Comparison of ENCODE assay signal across 9 mouse cellular contexts in genomic region chr4:12571881-12572280, GRCm38 (mm10).
A peak's percentile ranks its signal among the peaks of the same experiment; 100 is the strongest.
DNase-seq lines count a peak whose midpoint lies in the region; ATAC-seq and TF ChIP-seq lines count a peak whose summit lies in the region.
"Had no signal": no experiment of that assay in that cellular context is flagged by ENCODE, and none has a peak within 500 bp of the region (broad histone marks: within the 10 kb centered on the region; RNA-seq: fewer than 3 reads in every experiment).

No protein-coding gene starts in this region.

- no peaks in the 10 kb centered on the region for H3K9me3 ChIP-seq in midbrain, postnatal 0 days (ENCODE audit: low read length)
- H3K9me3 ChIP-seq in midbrain, embryonic 10.5 days (replicated peaks): no peaks in the 10 kb centered on the region
- H3K9me3 ChIP-seq: G1E had no signal

- DNase-seq in gastrocnemius, postnatal 10 days: peak; percentile 6
- DNase-seq in gastrocnemius, postnatal 25 days: no peak
- no peak for DNase-seq in midbrain, postnatal 0 days (ENCODE audit: low spot score)
- DNase-seq in midbrain, embryonic 10.5 days (ENCODE audit: low spot score): no peak
- peak; percentile 30 for DNase-seq in brain, adult 2 months (ENCODE audit: low read depth, low spot score)
- peak; percentile 41 for DNase-seq in lung, postnatal 14 days
- no peak for DNase-seq in thymus, adult 18-20 months
- no peak for DNase-seq in frontal cortex, postnatal 10 days (ENCODE audit: low spot score in 2 of 2)

- peak; percentile 48 for TF ChIP-seq CTCF in midbrain, postnatal 0 days (IDR thresholded peaks at IDR 0.05)

- no peak overlapping the region for H3K9ac ChIP-seq in midbrain, postnatal 0 days (replicated peaks; ENCODE audit: low read length, poor library complexity, severe bottlenecking)

- no peak for ATAC-seq in midbrain, postnatal 0 days (ENCODE audit: low FRiP score)

- no peak overlapping the region for H3K27ac ChIP-seq in midbrain, postnatal 0 days (ENCODE audit: low read depth, low read length)
- no peak overlapping the region for H3K27ac ChIP-seq in midbrain, embryonic 10.5 days (replicated peaks)

- no peaks in the 10 kb centered on the region for H3K27me3 ChIP-seq in midbrain, postnatal 0 days (ENCODE audit: insufficient read depth, low read length)
- no peaks in the 10 kb centered on the region for H3K27me3 ChIP-seq in midbrain, embryonic 10.5 days (ENCODE audit: low read depth, poor library complexity, severe bottlenecking)

- no peak overlapping the region for H3K4me3 ChIP-seq in midbrain, postnatal 0 days (ENCODE audit: low read depth, low read length)
- H3K4me3 ChIP-seq in midbrain, embryonic 10.5 days: no peak overlapping the region

- H3K4me2 ChIP-seq in midbrain, postnatal 0 days (ENCODE audit: low read depth, low read length, poor library complexity, severe bottlenecking): no peak overlapping the region

- H3K4me1 ChIP-seq in midbrain, postnatal 0 days (ENCODE audit: insufficient read depth, low read length): no peaks in the 10 kb centered on the region
- H3K4me1 ChIP-seq in midbrain, embryonic 10.5 days: peaks cover 12% of the 10 kb centered on the region

- no peaks in the 10 kb centered on the region for H3K36me3 ChIP-seq in midbrain, postnatal 0 days (ENCODE audit: insufficient read depth, low read length)
- no peaks in the 10 kb centered on the region for H3K36me3 ChIP-seq in midbrain, embryonic 10.5 days
- H3K36me3 ChIP-seq: G1E had no signal

Comparison
In these comparisons a context has a peak if more than half of its experiments do, and no peak if none do; other contexts are left out.
1. DNase-seq: peak in gastrocnemius, postnatal 10 days (single experiment), brain, adult 2 months (single experiment) and lung, postnatal 14 days (single experiment); none in gastrocnemius, postnatal 25 days (single experiment), midbrain, postnatal 0 days (single experiment), midbrain, embryonic 10.5 days (single experiment), thymus, adult 18-20 months (0 of 2) and frontal cortex, postnatal 10 days (0 of 2).